Mouse (Mus musculus) hindbrain, embryonic 14.5 days (tissue): Measurements from ENCODE around the gene Cadm1. TPM values are rescaled to one million over a fixed set of nuclear protein-coding genes. Genes with fewer than 3 reads are reported as not detected.
A peak's percentile ranks its signal among the peaks of the same experiment; 100 is the strongest.

Experiments
- ATAC-seq: fragments of 200-750 bp; cut with Nextera tagmentation; 2 replicates; pipeline ENCODE4 v1.8.0; 2017; ENCODE audit warnings: moderate number of reproducible peaks, mild to moderate bottlenecking, moderate TSS enrichment, moderate library complexity; ENCODE audit not compliant: low FRiP score
- DNase-seq: peaks from one replicate; pipeline ENCODE4 v3.0.0-alpha.2; 2015; ENCODE audit warnings: low spot score
- H3K27ac ChIP-seq: fragments of 300-500 bp; sonication (generic); 2 replicates; pipeline ENCODE4 v1.5.1; 2014; ENCODE audit warnings: mild to moderate bottlenecking, moderate library complexity
- H3K27me3 ChIP-seq: fragments of 300-500 bp; sonication (generic); 2 replicates; pipeline ENCODE4 v1.6.1; 2014; ENCODE audit warnings: mild to moderate bottlenecking, low read length, mixed read lengths; ENCODE audit not compliant: control insufficient read depth, insufficient read depth
- H3K36me3 ChIP-seq: fragments of 300-500 bp; sonication (generic); replicated peaks from 2 replicates; pipeline ENCODE4 v1.6.1; 2014; ENCODE audit not compliant: control insufficient read depth, insufficient read depth
- H3K4me1 ChIP-seq: fragments of 300-500 bp; sonication (generic); replicated peaks from 2 replicates; pipeline ENCODE4 v1.6.1; 2014; ENCODE audit warnings: antibody characterized with exemption, low read length, mixed read lengths; ENCODE audit not compliant: control insufficient read depth, insufficient read depth
- H3K4me2 ChIP-seq: fragments of 300-500 bp; sonication (generic); replicated peaks from 2 replicates; pipeline ENCODE4 v1.6.1; 2014; ENCODE audit warnings: mild to moderate bottlenecking, moderate library complexity
- H3K4me3 ChIP-seq: fragments of 300-500 bp; sonication (generic); replicated peaks from 2 replicates; pipeline ENCODE4 v1.5.1; 2014; ENCODE audit warnings: mild to moderate bottlenecking, low read length
- H3K9ac ChIP-seq: fragments of 300-500 bp; sonication (generic); 2 replicates; pipeline ENCODE4 v1.6.1; 2014
- H3K9me3 ChIP-seq: fragments of 300-500 bp; sonication (generic); 2 replicates; pipeline ENCODE4 v1.6.1; 2016; ENCODE audit warnings: low read length; ENCODE audit not compliant: control insufficient read depth
- WGBS: fragments of 180-500 bp; shearing (Covaris S2); extraction: QIAGEN DNeasy Blood & Tissue Kit; methylation state at CpG from one replicate; pipeline ENCODE4 v1.1.7; 2014; 5-methylcytosine and 5-hydroxymethylcytosine counted together
- polyA plus RNA-seq: library from polyadenylated mRNA; unstranded; fragments of >200 nt; fragmentation: Nextera tagmentation; extraction: Ambion mirVana; gene quantifications from 2 replicates; pipeline ENCODE4 v1.2.1, GENCODE M21; 2014

Gene Cadm1
- polyA plus RNA-seq, 1 experiment from 2014 or later, result 180 TPM

- Histone ChIP-seq H3K4me3 (no peak overlapping the region), H3K9ac (no peak overlapping the region), H3K27me3 (no peaks in the 10 kb centered on the region), H3K4me2 (no peak overlapping the region), H3K4me1 (peaks cover 33% of the 10 kb centered on the region), H3K27ac (no peak overlapping the region), H3K36me3 (no peaks in the 10 kb centered on the region), H3K9me3 (no peaks in the 10 kb centered on the region)
- DNase-seq, result no peak
- 71% methylated on average over 6 of the region's 6 CpGs for WGBS
- no peak for ATAC-seq
Measured at GRCm38 (mm10) chr9:47779291-47779690, 249.3 kb downstream of the Cadm1 start.

GRCm38 (mm10) chr9:47786642-47787041, 256.7 kb downstream of the Cadm1 start:
- no peak overlapping the region for H3K4me3 ChIP-seq
- H3K9me3 ChIP-seq, result no peaks in the 10 kb centered on the region
- H3K9ac ChIP-seq, result no peak overlapping the region
- no peak overlapping the region for H3K4me2 ChIP-seq
- peaks cover 13% of the 10 kb centered on the region; the same call in 1 of the 2 replicates for H3K36me3 ChIP-seq
- H3K4me1 ChIP-seq, result peaks cover 15% of the 10 kb centered on the region; the same call in 1 of the 2 replicates
- DNase-seq (no peak), ATAC-seq (no peak)
- WGBS, result 80% methylated on average over 3 of the region's 3 CpGs
- H3K27me3 ChIP-seq, result no peaks in the 10 kb centered on the region
- H3K27ac ChIP-seq, result no peak overlapping the region

GRCm38 (mm10) chr9:47798478-47798877, 268.5 kb downstream of the Cadm1 start:
- Histone ChIP-seq H3K36me3 (peaks cover 10% of the 10 kb centered on the region; the same call in 1 of the 2 replicates), H3K27me3 (no peaks in the 10 kb centered on the region), H3K4me1 (peaks cover 5% of the 10 kb centered on the region; the same call in 1 of the 2 replicates), H3K27ac (no peak overlapping the region), H3K9me3 (no peaks in the 10 kb centered on the region), H3K4me2 (no peak overlapping the region), H3K4me3 (no peak overlapping the region), H3K9ac (no peak overlapping the region)
- no peak for DNase-seq
- ATAC-seq, result no peak
- 80% methylated on average over 5 of the region's 5 CpGs for WGBS

GRCm38 (mm10) chr9:47801242-47801641, 271.3 kb downstream of the Cadm1 start:
- Histone ChIP-seq H3K27ac (no peak overlapping the region), H3K36me3 (peaks cover 10% of the 10 kb centered on the region; the same call in 1 of the 2 replicates), H3K4me2 (no peak overlapping the region), H3K4me3 (no peak overlapping the region), H3K9ac (no peak overlapping the region), H3K9me3 (no peaks in the 10 kb centered on the region), H3K27me3 (no peaks in the 10 kb centered on the region), H3K4me1 (peaks cover 11% of the 10 kb centered on the region; the same call in 1 of the 2 replicates)
- ATAC-seq (no peak), DNase-seq (no peak)
- WGBS, result 84% methylated on average over 4 of the region's 4 CpGs

- 81% methylated on average over 4 of the region's 4 CpGs for WGBS
- DNase-seq, result no peak
- ATAC-seq, result no peak
- no peaks in the 10 kb centered on the region for H3K9me3 ChIP-seq
- H3K4me2 ChIP-seq, result no peak overlapping the region
- H3K9ac ChIP-seq, result no peak overlapping the region
- peak overlapping the region; percentile 27 for H3K27ac ChIP-seq
- H3K36me3 ChIP-seq, result peaks cover 10% of the 10 kb centered on the region; the same call in 1 of the 2 replicates
- peaks cover 11% of the 10 kb centered on the region; the same call in 1 of the 2 replicates for H3K4me1 ChIP-seq
- no peaks in the 10 kb centered on the region for H3K27me3 ChIP-seq
- no peak overlapping the region for H3K4me3 ChIP-seq
Measured at GRCm38 (mm10) chr9:47802527-47802926, 272.6 kb downstream of the Cadm1 start.

- Histone ChIP-seq H3K9me3 (no peaks in the 10 kb centered on the region), H3K9ac (0 out of 2 replicates have a peak overlapping the region, but pooled peaks have one; percentile 16), H3K4me1 (peaks cover 11% of the 10 kb centered on the region; the same call in 1 of the 2 replicates), H3K27me3 (no peaks in the 10 kb centered on the region), H3K36me3 (peaks cover 10% of the 10 kb centered on the region; the same call in 1 of the 2 replicates), H3K4me3 (no peak overlapping the region), H3K4me2 (no peak overlapping the region), H3K27ac (peak overlapping the region; percentile 69)
- 45% methylated on average over 13 of the region's 13 CpGs for WGBS
- DNase-seq (no peak), ATAC-seq (no peak)
Measured at GRCm38 (mm10) chr9:47803531-47804105, 273.6 kb downstream of the Cadm1 start.

GRCm38 (mm10) chr9:47805658-47806057, 275.7 kb downstream of the Cadm1 start:
- DNase-seq (no peak), ATAC-seq (no peak)
- WGBS, result 62% methylated on average over 7 of the region's 7 CpGs

GRCm38 (mm10) chr9:47825668-47826067, 295.7 kb downstream of the Cadm1 start:
- no peak overlapping the region for H3K4me3 ChIP-seq
- WGBS, result 70% methylated on average over 4 of the region's 4 CpGs
- H3K4me2 ChIP-seq, result no peak overlapping the region
- no peaks in the 10 kb centered on the region for H3K9me3 ChIP-seq
- no peaks in the 10 kb centered on the region for H3K27me3 ChIP-seq
- no peak overlapping the region for H3K9ac ChIP-seq
- DNase-seq (no peak), ATAC-seq (no peak)
- H3K36me3 ChIP-seq, result 0 out of 2 replicates have a peak, but pooled peaks cover 3% of the 10 kb centered on the region
- no peak overlapping the region for H3K27ac ChIP-seq
- H3K4me1 ChIP-seq, result peaks cover 19% of the 10 kb centered on the region

More at GRCm38 (mm10) chr9:47805658-47806057, 275.7 kb downstream of the Cadm1 start:
- Histone ChIP-seq H3K27me3 (no peaks in the 10 kb centered on the region), H3K4me1 (peaks cover 11% of the 10 kb centered on the region; the same call in 1 of the 2 replicates), H3K27ac (no peak overlapping the region), H3K9me3 (no peaks in the 10 kb centered on the region), H3K4me3 (no peak overlapping the region), H3K4me2 (no peak overlapping the region), H3K9ac (no peak overlapping the region), H3K36me3 (no peaks in the 10 kb centered on the region)

GRCm38 (mm10) chr9:47828762-47829161, 298.8 kb downstream of the Cadm1 start:
- Histone ChIP-seq H3K9ac (0 out of 2 replicates have a peak overlapping the region, but pooled peaks have one; percentile 8), H3K9me3 (no peaks in the 10 kb centered on the region), H3K4me2 (peak overlapping the region; percentile 42), H3K27me3 (no peaks in the 10 kb centered on the region), H3K4me3 (peak overlapping the region; percentile 8; the same call in 1 of the 2 replicates), H3K27ac (peak overlapping the region; percentile 60), H3K4me1 (peaks cover 19% of the 10 kb centered on the region), H3K36me3 (no peaks in the 10 kb centered on the region)
- WGBS, result 7% methylated on average over 13 of the region's 13 CpGs
- DNase-seq, result peak; percentile 59
- ATAC-seq, result no peak
